Mouse (Mus musculus): ENCODE data around the gene Agpat3.
A peak's percentile ranks its signal among the peaks of the same experiment; 100 is the strongest.

Agpat3 gene

DNA sequence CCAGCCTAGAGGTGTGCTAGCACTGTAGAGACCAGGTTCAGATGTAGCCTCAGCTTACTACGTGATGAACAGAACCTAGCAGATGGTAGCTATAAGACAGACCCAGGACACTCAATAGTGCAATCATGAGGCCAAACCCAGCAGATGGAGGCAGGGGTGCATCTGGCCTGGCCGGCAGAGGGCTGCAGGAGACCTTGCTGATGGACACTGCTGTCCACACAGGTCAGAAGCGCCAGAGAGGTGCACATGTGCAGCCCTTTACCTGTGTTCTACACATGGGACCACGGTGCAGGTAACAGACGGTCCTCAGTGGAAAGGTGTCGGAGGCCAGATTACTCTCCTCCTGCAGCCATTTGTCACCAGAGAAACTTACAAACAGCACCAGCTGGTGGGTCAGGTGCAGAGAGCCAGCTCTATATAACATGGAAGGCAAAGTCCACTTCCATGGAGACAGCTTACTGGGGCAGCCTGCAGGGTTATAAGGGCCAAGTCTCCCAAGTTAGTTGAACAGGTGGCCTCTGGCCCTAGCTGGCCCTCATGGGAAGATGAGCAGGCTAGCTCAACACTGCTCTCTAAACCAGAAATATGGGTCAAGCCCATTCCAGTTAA, 27.6 kb downstream of the Agpat3 start:
- ATAC-seq (ENCODE audit: low TSS enrichment): no peak

DNA sequence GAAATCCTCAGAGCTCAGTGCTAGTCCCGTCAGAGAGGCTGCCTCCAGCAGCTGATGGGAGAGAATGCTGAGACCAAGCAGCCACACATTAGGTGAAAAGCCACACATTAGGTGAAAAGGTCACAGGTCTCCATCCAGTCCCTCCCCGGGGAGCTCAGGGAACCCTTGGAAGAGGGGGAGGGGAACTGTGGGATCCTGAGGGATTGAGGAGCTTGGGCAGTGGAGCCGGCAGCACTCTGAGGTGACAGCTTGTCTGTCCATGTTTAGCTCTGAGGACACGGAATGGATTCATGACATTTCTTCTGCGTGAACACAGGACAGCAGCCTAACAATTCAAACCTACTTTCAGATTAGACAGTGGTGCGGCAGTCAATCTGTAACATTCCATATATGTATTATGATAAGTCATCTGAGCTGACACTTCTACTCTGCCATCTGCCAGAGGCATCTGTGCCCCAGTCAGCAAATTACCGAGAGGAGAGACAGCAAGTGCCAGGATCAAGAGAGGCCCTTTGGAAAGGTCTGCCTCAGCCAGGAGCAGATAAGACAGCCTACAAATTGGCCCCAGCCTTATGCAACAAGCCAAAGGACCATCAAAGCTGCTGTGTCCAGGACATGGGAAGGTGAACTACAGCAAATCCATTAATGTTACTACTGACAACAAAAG, 28.9 kb downstream of the Agpat3 start:
- ATAC-seq (ENCODE audit: low TSS enrichment): peak; percentile 6; the same call in 1 of the 2 replicates

- ATAC-seq (ENCODE audit: low TSS enrichment): no peak
These were observed 29.5 kb downstream of the Agpat3 start for GRCm38 (mm10) chr10:78322806-78323205.

DNA sequence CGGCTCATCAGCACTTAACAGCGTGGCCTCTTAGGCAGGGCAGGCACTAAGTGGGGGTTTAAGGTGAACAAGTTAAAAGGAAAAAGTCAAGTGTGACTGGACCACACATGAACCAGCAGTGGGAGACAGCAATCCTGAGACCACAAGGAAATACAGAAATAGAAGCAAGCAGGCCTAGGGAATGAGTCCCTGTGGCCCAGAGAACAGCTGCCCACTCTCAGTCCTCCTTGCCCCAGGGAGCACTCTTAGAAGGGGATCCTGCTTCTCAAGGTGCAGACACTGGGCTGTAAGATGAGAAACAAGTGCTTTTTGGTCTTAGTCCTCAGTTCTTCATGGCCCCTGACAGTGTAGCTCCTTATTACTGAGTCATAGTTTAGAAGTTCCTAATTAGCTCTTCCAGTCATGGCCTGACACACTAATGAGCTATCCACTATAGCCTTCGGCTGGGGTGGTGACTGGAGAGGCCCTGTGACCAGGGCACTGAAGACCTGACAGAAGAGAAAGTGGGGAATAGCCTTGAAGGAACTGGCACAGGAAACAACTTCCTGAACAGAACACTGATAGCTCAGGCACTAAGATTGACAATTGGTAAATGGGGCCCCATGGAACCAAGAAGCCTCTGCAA, 31.0 kb downstream of the Agpat3 start:
- no peak for ATAC-seq (ENCODE audit: low TSS enrichment)

- no peak for ATAC-seq (ENCODE audit: low TSS enrichment)
These were observed 31.8 kb downstream of the Agpat3 start for GRCm38 (mm10) chr10:78320526-78320925.

- ATAC-seq (ENCODE audit: low TSS enrichment): peak; percentile 73
These were observed 32.3 kb downstream of the Agpat3 start for GRCm38 (mm10) chr10:78319940-78320339.

- ATAC-seq (ENCODE audit: low TSS enrichment): no peak
These were observed 34.9 kb downstream of the Agpat3 start for GRCm38 (mm10) chr10:78317270-78317923.

GRCm38 (mm10) chr10:78316228-78317087, 35.8 kb downstream of the Agpat3 start:
- no peak for ATAC-seq (ENCODE audit: low TSS enrichment)

DNA sequence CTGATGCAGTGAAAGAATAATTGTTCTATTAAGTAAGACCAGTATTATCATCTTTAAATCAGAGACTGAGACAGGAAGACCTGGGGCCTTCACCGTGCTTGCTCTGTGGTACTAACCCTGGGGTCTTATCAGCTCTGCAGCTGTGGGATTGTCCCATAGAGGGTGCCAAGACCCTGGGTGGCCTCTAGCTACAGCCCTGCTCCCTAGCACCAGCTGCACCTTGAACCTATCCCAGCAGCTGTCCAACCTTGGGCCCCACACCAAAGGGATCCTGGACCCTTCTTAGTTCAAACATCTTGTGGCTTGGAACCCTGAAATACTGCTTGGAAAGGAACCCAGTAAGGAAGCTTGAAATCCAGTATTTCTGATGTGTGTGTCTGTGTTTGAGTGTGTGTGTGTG, 37.1 kb downstream of the Agpat3 start:
- ATAC-seq (ENCODE audit: low TSS enrichment): no peak

- no peak for ATAC-seq (ENCODE audit: low TSS enrichment)
These were observed 40.2 kb downstream of the Agpat3 start for GRCm38 (mm10) chr10:78311886-78312635.

GRCm38 (mm10) chr10:78310747-78311267, 41.5 kb downstream of the Agpat3 start:
- ATAC-seq (ENCODE audit: low TSS enrichment): no peak

DNA sequence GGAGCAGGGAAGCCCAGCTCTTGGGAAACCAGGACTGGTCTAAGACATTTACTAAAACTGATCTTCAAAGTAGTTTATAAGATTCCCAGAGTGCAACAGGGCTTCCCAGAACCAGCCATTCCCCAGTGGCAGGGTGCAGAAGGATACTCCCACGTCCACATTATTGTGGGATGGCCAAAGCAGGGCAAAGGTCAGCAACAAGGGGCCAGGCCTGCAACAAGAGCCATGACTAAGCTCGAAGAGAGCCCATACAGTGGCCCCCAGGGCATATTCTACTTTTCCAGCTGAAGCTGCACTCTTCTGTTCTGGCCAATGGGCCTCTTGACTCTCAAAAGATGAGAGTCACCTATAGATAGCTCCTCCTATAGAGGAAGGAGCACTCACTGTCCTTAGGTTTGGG, 43.7 kb downstream of the Agpat3 start:
- no peak for ATAC-seq (ENCODE audit: low TSS enrichment)

- ATAC-seq (ENCODE audit: low TSS enrichment): no peak
These were observed 44.9 kb downstream of the Agpat3 start for GRCm38 (mm10) chr10:78307391-78307790.

GRCm38 (mm10) chr10:78306027-78306426, 46.3 kb downstream of the Agpat3 start:
- ATAC-seq (ENCODE audit: low TSS enrichment): no peak

GRCm38 (mm10) chr10:78304996-78305395, 47.3 kb downstream of the Agpat3 start:
- ATAC-seq (ENCODE audit: low TSS enrichment): no peak

DNA sequence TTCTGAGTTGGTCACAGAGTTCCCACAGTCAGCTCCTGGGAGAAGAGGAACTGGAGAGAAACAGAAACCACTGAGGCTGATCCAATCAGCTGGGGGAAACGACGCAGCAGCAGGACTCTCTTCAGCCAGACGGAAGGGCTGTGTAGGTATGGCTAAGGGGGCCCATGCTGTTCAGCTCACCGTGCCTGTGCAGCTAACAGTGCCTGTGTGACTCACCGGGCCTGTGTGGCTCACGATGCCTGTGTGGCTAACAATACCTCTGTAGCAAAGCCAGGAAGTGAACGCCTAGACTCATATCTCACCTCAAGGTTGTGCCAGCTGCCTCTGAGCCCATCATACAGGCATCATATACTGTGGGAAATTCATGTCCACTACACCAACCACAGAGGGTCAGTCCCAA, 48.6 kb downstream of the Agpat3 start:
- peak; percentile 39 for ATAC-seq (ENCODE audit: low TSS enrichment)

DNA sequence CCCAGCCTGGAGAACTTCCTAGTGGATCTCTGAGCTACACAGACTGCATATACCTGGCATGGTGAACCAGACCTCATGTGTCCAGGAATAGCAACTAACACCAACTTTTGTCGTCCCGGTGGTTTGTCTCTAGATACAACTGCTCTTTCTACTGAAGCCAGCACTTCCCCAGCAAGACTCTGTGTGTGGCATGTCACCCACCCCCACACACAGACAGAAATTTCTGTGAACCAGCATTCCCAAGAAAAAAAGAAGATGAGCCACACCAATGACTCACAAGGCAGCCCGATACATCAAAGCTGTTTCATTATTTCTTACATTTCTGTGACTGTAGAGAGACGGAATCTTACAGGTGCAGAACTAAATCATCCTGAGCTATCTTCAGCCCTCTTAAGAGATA, 52.2 kb downstream of the Agpat3 start:
- peak; percentile 83 for ATAC-seq (ENCODE audit: low TSS enrichment)

DNA sequence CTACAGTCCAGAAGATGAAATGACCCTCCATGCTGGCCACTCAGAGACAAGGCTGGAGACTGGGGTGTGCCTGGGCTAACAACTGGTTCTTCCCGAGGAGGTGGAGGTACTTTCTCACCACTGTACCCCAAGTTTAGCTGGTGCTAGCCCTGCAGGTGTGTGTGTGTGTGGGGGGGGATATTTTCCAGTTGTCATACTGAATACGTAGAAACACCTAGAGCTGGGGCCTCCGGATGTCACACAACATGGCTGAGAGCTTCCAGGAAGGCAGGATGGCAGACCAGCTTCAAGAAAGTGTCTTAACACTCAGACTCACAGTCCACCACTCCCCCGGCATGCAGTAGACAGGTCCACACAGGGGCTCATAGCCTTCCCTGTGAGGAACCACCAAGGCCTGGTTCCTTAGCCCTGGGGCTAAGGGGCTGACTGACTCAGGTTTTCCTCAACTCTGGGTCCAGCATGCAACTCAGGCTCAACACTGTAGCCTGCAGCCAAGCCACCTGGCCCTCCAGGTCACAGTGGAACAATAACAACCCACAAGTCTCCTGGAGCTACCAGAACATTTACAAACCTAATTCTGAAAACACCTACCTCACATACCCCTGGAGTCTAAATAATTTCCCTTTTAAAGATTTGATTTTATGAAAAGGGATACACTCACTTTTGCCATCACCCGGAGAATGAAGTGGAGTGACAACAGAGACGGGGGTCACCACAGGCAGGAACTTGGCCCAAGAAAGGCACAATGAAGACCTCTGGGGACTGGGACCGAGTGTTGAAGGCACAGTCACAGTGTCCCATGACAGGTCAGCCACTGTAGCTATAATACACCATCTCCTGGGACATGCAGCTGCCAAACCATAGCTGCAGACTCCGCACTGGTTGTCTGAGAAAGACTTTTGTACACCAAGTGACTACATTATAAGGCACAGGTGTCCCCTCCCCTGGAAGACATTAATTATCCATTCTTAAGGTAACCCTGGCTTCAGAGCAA, 53.3 kb downstream of the Agpat3 start:
- no peak for ATAC-seq (ENCODE audit: low TSS enrichment)
